Mouse (Mus musculus) lung, adult 2 months (tissue): Measurements from ENCODE around the gene Arhgdib. TPM values are rescaled to one million over a fixed set of nuclear protein-coding genes. Genes with fewer than 3 reads are reported as not detected.

Source experiments
- DNase-seq: peaks from one replicate; pipeline ENCODE4 v3.0.0; 2022
- H3K4me1 ChIP-seq: fragments of 200-500 bp; 2 replicates; pipeline ENCODE4 v1.6.1; 2011; ENCODE audit warnings: low read length; ENCODE audit not compliant: control insufficient read depth, insufficient read depth
- H3K4me3 ChIP-seq: fragments of 200-500 bp; replicated peaks from 2 replicates; pipeline ENCODE3; 2011; ENCODE audit warnings: low read depth, mild to moderate bottlenecking, control low read depth, low read length; ENCODE audit errors: extremely low read depth
- CTCF ChIP-seq: fragments of 200-500 bp; IDR thresholded peaks from 2 replicates; pipeline ENCODE4 v1.5.1; 2011; ENCODE audit warnings: mild to moderate bottlenecking, low read length, control low read depth; ENCODE audit not compliant: insufficient read depth
- POLR2A ChIP-seq: fragments of 200-500 bp; IDR thresholded peaks from 2 replicates; pipeline ENCODE4 v1.6.1; 2011; ENCODE audit warnings: low read depth, mild to moderate bottlenecking, control low read depth, low read length, borderline replicate concordance; ENCODE audit errors: extremely low read depth
- WGBS: fragments of 180-500 bp; shearing (Covaris S2); methylation state at CpG from one replicate; pipeline ENCODE4 v1.1.7; 2018; 5-methylcytosine and 5-hydroxymethylcytosine counted together
- polyA plus RNA-seq: library from polyadenylated mRNA; depleted of rRNA; stranded (reverse); fragments of >200 nt; gene quantifications from 2 replicates; pipeline ENCODE4 v1.2.3, GENCODE M21; 2012

The Arhgdib gene
- polyA plus RNA-seq, 1 experiment: 82.9 TPM

DNA sequence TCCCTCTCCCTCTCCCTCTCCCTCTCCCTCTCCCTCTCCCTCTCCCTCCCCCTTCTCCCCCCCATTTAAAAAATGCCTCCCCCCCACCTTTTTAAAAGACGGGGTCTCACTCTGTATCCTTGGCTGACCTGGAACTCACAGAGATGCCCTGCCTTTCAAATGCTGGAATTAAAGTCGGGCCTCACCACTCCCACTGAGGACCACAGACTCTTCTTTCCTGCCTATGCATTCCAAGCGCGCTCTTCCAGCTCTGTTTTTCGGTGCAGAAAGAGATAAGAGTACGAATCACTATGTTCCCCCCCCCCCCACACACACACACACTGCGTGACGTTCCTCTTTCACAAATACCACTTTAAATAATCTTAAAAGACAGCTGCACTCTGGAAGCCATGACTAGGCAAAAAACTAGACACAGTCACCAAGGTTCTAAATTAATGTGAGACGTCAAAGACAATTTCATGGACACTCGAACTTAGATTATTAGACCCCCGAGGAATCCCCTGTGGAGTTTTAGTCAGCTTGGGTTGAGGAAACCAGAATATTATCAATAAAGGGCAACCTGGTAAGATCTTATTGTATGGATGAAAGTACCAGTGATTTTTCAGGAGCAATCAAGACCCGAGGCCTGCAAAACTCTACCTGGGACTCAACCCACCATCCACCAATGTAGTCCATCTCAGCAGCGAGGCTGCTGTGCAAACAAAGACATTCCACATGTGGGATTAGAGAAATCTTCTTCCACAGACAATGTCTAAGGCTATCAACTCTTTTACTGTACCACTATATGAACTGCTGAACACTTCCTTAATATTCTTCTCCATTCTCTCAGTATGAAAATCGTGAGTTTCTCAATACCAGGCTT lies 2.1 kb downstream of the Arhgdib start:
- no peak for TF ChIP-seq CTCF
- no peak for TF ChIP-seq POLR2A
- H3K4me3 ChIP-seq: peak overlapping the region; percentile 41
- no peak for DNase-seq
- 58% methylated on average over 14 of the region's 14 CpGs for whole genome bisulfite sequencing
- peaks cover 2% of the 10 kb centered on the region; the same call in 1 of the 2 replicates for H3K4me1 ChIP-seq

DNA sequence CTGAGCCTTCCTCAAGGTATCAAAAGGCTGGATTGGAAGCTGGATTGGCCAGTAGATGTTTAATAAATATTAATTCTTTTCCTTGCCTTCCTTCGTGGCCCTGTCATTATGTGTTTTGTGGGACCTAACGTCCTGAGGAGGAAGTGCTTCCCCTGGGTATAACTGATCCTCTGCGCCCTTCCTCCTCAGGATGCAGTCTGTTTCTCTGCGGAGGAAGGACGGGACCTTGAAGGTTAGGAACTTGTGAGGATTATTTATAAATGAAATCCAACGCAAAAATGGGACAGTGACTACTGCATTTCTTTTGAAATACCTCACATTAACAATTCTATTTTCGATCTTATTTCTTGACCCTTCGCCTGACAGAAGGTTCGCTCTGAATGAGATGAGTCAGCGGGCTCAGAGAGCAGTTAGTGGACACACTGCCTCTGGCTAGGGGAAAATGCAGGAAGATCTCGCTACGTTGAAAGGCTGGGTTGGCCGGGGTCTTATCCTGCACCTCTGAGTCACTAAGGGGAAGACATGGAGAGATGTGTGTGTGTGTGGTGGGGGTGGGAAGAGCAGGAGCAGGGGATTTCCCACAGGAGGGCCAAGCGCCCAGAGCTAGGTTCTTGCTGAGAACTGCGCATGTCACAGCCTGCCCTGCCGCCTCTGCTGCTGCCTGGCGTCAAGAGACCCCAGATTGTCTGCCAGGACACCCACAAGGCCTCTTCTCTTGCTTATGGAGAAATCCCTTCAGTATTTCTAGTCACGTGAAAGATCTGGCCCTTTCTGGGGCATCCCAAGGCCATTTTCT lies 3.2 kb downstream of the Arhgdib start:
- TF ChIP-seq POLR2A (no peak), CTCF (no peak)
- peak overlapping the region; percentile 25 for H3K4me3 ChIP-seq
- H3K4me1 ChIP-seq: peaks cover 2% of the 10 kb centered on the region; the same call in 1 of the 2 replicates
- no peak for DNase-seq
- 42% methylated on average over 18 of the region's 18 CpGs for WGBS

DNA sequence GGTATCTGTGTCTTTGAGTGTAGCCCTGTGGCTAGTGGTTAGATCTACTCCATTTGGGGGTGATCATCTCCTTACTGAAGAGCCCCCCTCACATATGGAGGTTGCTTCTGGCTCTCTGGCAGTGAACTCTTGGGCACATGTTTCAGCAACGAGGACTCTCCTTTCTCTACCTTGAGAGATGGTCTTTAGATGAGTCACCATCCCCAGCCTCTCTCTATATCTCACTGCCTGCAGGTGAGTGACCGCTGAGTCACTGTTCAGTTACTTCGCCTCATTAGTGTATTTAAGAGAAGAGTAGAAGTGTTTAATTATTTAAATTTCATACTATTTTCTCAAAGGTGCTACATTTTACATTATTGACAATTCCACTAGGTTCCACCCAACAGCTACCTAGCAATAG lies 4.6 kb downstream of the Arhgdib start:
- TF ChIP-seq POLR2A (no peak), CTCF (no peak)
- Histone ChIP-seq H3K4me1 (peaks cover 2% of the 10 kb centered on the region; the same call in 1 of the 2 replicates), H3K4me3 (no peak overlapping the region)
- 77% methylated on average over 3 of the region's 3 CpGs for WGBS
- DNase-seq: no peak

DNA sequence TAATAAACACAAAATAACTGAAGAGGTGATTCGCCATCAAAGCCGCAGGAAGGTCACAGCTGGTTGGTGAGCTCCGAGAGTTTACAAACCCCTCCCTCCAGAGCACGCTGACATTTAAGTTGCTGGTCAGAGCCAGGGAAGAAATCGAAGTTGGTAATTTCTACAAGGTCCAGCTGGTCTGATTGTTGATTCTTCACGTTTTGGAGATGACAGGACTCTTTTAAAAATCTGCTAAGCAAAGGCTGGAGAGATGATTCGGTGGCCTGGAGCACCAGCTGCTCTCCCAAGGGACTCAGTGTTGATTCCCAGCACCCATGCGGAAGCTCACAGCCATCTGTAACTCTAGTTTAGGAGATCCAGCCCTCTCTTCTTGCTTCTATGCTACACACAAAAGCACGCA lies 5.3 kb downstream of the Arhgdib start:
- H3K4me1 ChIP-seq: peaks cover 2% of the 10 kb centered on the region; the same call in 1 of the 2 replicates
- no peak for TF ChIP-seq CTCF
- no peak for TF ChIP-seq POLR2A
- WGBS: 79% methylated on average over 9 of the region's 9 CpGs
- DNase-seq: no peak
- H3K4me3 ChIP-seq: no peak overlapping the region

DNA sequence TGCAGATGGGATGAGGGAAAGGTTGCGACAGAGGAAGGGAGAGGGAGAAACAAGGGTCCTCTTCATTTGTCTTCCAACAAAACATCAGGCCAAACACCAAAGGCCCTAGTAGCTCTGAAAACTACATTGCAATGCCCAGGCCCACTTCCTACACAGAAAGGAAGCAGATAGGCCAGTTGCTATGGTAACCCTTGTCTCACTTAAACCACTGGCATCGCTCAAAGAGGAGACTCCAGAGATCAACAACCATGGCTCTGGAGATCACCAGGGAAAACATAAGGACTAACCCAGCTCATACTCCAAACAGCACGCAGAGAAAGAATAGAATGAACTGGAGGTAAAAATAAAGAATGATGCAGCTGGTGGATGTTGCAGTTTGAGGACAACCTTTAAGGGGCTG lies 6.5 kb downstream of the Arhgdib start:
- DNase-seq: no peak
- TF ChIP-seq POLR2A (no peak), CTCF (no peak)
- Histone ChIP-seq H3K4me1 (peaks cover 8% of the 10 kb centered on the region), H3K4me3 (no peak overlapping the region)
- 65% methylated on average over 3 of the region's 3 CpGs for WGBS

DNA sequence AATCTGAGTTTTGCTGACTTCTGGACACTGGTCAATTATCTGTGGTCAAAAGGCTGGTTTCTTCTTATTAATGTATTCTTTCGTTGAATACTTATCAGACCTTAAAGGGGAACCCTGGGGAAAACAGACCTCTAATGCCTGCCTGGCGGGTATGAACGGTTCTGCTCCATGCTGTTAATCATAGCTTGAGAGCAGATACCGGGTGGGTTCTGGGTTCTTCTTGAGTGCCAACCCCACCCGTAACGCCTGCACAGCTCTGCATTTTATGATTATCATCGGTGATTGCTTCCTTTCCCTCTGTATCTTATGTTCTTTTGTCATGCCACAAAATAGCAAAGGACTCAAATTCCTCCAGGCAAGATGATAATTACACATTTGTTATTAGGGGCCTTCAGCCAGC lies 7.6 kb downstream of the Arhgdib start:
- no peak overlapping the region for H3K4me3 ChIP-seq
- DNase-seq: no peak
- peaks cover 8% of the 10 kb centered on the region for H3K4me1 ChIP-seq
- 87% methylated on average over 7 of the region's 7 CpGs for WGBS
- TF ChIP-seq CTCF (no peak), POLR2A (no peak)

DNA sequence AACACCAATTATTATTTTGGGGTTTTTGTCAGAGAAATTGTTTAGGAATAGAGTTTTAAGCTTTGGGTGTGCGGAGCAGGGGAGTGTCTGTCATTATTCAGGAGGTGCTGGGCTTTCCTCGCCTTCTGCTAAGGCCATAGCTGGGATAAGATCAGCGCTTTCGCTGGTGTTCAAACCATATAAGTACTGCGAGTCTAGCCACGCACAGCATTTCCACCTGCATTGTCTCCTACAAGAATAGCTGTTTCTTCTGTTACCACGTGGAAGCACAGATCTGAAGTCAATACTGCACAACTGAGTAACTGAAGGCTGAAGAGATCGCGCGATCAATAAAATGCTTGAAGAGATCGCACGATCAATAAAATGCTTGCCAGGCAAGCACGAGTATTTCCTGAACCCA lies 10.5 kb downstream of the Arhgdib start:
- DNase-seq: no peak
- TF ChIP-seq POLR2A (no peak), CTCF (no peak)
- peaks cover 6% of the 10 kb centered on the region for H3K4me1 ChIP-seq
- 80% methylated on average over 13 of the region's 13 CpGs for WGBS
- H3K4me3 ChIP-seq: no peak overlapping the region

DNA sequence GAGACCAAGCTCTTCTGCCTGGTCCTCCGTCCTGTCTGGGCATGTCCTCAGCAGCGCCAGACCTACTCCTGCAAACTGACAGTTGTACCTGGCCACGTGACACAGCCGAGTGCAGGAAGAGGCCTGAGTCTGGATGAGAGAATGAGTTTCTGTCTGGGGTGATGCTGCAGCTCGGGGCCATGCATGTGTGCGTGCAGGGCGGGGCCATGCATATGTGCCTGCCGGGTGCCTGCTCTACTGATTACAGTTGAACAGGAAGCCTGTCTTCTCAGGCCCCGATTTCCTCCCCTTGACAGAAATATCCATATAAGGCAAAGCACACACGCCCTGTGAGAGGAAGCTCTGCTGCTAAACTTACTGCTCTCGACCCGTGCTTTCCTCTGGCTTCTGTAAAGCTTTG lies 11.0 kb downstream of the Arhgdib start:
- H3K4me3 ChIP-seq: peak overlapping the region; percentile 41
- 14% methylated on average over 12 of the region's 12 CpGs for WGBS
- H3K4me1 ChIP-seq: peaks cover 6% of the 10 kb centered on the region
- TF ChIP-seq CTCF: no peak
- TF ChIP-seq POLR2A: no peak
- no peak for DNase-seq

DNA sequence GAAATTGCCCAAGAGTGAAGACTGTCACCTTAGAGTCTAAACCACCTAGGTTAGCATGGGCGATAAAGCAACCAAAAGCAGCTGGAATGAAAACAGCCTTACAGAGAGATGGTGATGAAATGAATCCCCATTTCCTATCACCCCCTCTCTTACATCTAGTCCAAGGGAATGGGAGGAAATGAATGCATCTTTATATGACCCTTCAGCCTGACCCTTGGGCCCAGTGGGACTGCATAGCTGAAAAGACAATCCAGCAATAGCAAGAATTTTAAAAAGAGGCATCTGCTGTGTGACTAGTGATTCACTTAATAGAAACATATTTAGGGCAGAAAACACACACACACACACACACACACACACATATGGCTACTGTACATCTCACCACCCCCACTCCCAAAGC lies 14.1 kb downstream of the Arhgdib start:
- no peak for TF ChIP-seq POLR2A
- TF ChIP-seq CTCF: no peak
- WGBS: 83% methylated on average over 1 of the region's 1 CpGs
- Histone ChIP-seq H3K4me1 (peaks cover 6% of the 10 kb centered on the region), H3K4me3 (no peak overlapping the region)
- DNase-seq: no peak

DNA sequence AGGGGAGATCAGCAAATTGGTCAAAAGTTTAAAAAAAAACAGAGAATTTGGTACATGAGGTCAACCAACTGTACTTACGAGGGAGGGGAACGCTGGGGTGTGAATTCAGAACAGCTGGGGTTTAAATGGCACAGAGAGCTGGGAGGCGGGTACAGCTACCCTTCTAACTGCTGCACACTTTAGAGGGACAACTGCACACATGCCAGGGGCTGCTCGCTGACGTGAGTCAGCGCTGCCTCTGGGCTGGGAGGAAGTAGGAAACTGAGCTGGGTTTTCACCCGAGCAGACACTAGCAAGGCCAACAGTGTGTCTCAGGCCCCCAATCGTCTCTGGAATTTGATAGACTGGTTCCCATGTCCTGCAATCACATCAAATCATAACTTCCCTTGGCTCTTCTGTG lies 16.6 kb downstream of the Arhgdib start:
- TF ChIP-seq CTCF (no peak), POLR2A (no peak)

More for the DNA sequence above, 16.6 kb downstream of the Arhgdib start:
- Histone ChIP-seq H3K4me3 (no peak overlapping the region), H3K4me1 (no peaks in the 10 kb centered on the region)
- no peak for DNase-seq
- WGBS: 50% methylated on average over 8 of the region's 8 CpGs
